Comparison of ENCODE assay signal across 13 mouse cellular contexts in genomic region chr8:79559516-79559915, GRCm38 (mm10).
DNase-seq lines count a peak whose midpoint lies in the region; ATAC-seq lines count a peak whose summit lies in the region.
"Had no signal": no experiment of that assay in that cellular context is flagged by ENCODE, and none has a peak within 500 bp of the region (broad histone marks: within the 10 kb centered on the region; RNA-seq: fewer than 3 reads in every experiment).

No protein-coding gene starts in this region.

- H3K27me3 ChIP-seq in heart, embryonic 10.5 days (ENCODE audit: insufficient read depth, poor library complexity, severe bottlenecking): no peaks in the 10 kb centered on the region

- 88% methylated on average over 6 of the region's 6 CpGs for WGBS in heart, embryonic 10.5 days

- H3K4me3 ChIP-seq in heart, embryonic 10.5 days: no peak overlapping the region
- H3K4me3 ChIP-seq: layer of hippocampus, adult 2 months had no signal

- peaks cover 5% of the 10 kb centered on the region for H3K4me1 ChIP-seq in heart, embryonic 10.5 days

- no peak for ATAC-seq in CD4-positive, CD25-positive, alpha-beta regulatory T cell, adult 4 months
- ATAC-seq: forebrain, embryonic 16.5 days had no signal

- no peaks in the 10 kb centered on the region for H3K9me3 ChIP-seq in heart, embryonic 10.5 days

- DNase-seq in heart, embryonic 10.5 days (ENCODE audit: low spot score): peak; percentile 45
- no peak for DNase-seq in heart, adult 8-10 months (ENCODE audit: low spot score)
- peak; percentile 95 for DNase-seq in NIH3T3 (ENCODE audit: low read depth)
- peak; percentile 87 for DNase-seq in adrenal gland, postnatal 14 days
- DNase-seq in right cerebral cortex, adult 2 months (ENCODE audit: low spot score in 2 of 2): peak; percentile 14 to 31
- DNase-seq in thymus, postnatal 10 days (ENCODE audit: low spot score in 2 of 2): no peak
- no peak for DNase-seq in T-cell, adult 2 months (ENCODE audit: low spot score)
- DNase-seq: cerebellum, adult 8-10 months; lung, postnatal 14 days had no signal

- no peak overlapping the region for H3K27ac ChIP-seq in heart, embryonic 10.5 days
- H3K27ac ChIP-seq: layer of hippocampus, adult 2 months; liver, embryonic 14.5 days had no signal

- no peaks in the 10 kb centered on the region for H3K36me3 ChIP-seq in heart, embryonic 10.5 days

Comparison
In these comparisons a context has a peak if more than half of its experiments do, and no peak if none do; other contexts are left out.
1. DNase-seq: peak in heart, embryonic 10.5 days (single experiment), NIH3T3 (single experiment), adrenal gland, postnatal 14 days (single experiment) and right cerebral cortex, adult 2 months (2 of 2); none in heart, adult 8-10 months (single experiment), thymus, postnatal 10 days (0 of 2) and T-cell, adult 2 months (single experiment).